Mouse (Mus musculus) thymus, postnatal 10 days (tissue): ENCODE measurements around the gene Fbxl4.

Source experiments
- DNase-seq, 2 experiments: peaks; one replicate each; pipeline ENCODE4 v3.0.0; 2021; ENCODE audit warnings: low spot score in 2 of 2

Gene Fbxl4

GRCm38 (mm10) chr4:22476967-22477710, 119.8 kb downstream of the Fbxl4 start:
- no peak for DNase-seq

- DNase-seq: no peak
Observed at GRCm38 (mm10) chr4:22477711-22478230, 120.4 kb downstream of the Fbxl4 start.

GRCm38 (mm10) chr4:22478488-22479367, 121.4 kb downstream of the Fbxl4 start:
- DNase-seq: no peak

GRCm38 (mm10) chr4:22479368-22480090, 122.2 kb downstream of the Fbxl4 start:
- DNase-seq: no peak

- DNase-seq: no peak
Observed at GRCm38 (mm10) chr4:22480091-22480857, 122.9 kb downstream of the Fbxl4 start.

- DNase-seq: no peak
Observed at GRCm38 (mm10) chr4:22480858-22481205, 123.5 kb downstream of the Fbxl4 start.

- no peak for DNase-seq
Observed at GRCm38 (mm10) chr4:22482118-22482517, 124.8 kb downstream of the Fbxl4 start.

- no peak for DNase-seq
Observed at GRCm38 (mm10) chr4:22482756-22483280, 125.5 kb downstream of the Fbxl4 start.

- DNase-seq: no peak
Observed at GRCm38 (mm10) chr4:22483548-22483947, 126.2 kb downstream of the Fbxl4 start.
